Mouse (Mus musculus) myocyte (in vitro differentiated cells): ENCODE results near the gene Ube2g2.

ENCODE experiments used
- CEBPB ChIP-seq: IDR thresholded peaks from 2 replicates; pipeline ENCODE4 v1.6.1; 2011; ENCODE audit warnings: mild to moderate bottlenecking, moderate library complexity; ENCODE audit not compliant: poor library complexity, insufficient read depth, severe bottlenecking
- E2F4 ChIP-seq: IDR thresholded peaks from one replicate; pipeline ENCODE4 v1.6.1; 2011; ENCODE audit warnings: mild to moderate bottlenecking, control low read depth, moderate library complexity; ENCODE audit not compliant: insufficient read depth
- MAX ChIP-seq: IDR thresholded peaks from one replicate; pipeline ENCODE4 v1.6.1; 2011; ENCODE audit warnings: low read depth, mild to moderate bottlenecking, control low read depth
- MYOD1 ChIP-seq, 3 experiments: IDR thresholded peaks; one replicate each; pipeline ENCODE4 v1.6.1; 2011; ENCODE audit warnings: control low read depth in 2 of 3, low read depth in 2 of 3, mild to moderate bottlenecking in 2 of 3, moderate library complexity in 1 of 3; ENCODE audit not compliant: insufficient read length in 2 of 3, control insufficient read depth in 1 of 3
- MYOG ChIP-seq, 3 experiments: IDR thresholded peaks; one replicate each; pipeline ENCODE4 v1.6.1; 2011; ENCODE audit warnings: control low read depth in 2 of 3, low read depth in 2 of 3, mild to moderate bottlenecking in 2 of 3; ENCODE audit not compliant: insufficient read length in 2 of 3, control insufficient read depth in 1 of 3, insufficient read depth in 1 of 3
- POLR2A ChIP-seq: IDR thresholded peaks from one replicate; pipeline ENCODE4 v1.6.1; 2011; ENCODE audit warnings: low read depth, mild to moderate bottlenecking, control low read depth, moderate library complexity; ENCODE audit not compliant: insufficient read length
- POLR2AphosphoS2 ChIP-seq: IDR thresholded peaks from one replicate; pipeline ENCODE4 v1.6.1; 2011; ENCODE audit warnings: low read depth, control low read depth; ENCODE audit not compliant: insufficient read length
- SRF ChIP-seq: IDR thresholded peaks from one replicate; pipeline ENCODE4 v1.6.1; 2011; ENCODE audit warnings: low read depth; ENCODE audit not compliant: control insufficient read depth, insufficient read length
- TCF12 ChIP-seq: IDR thresholded peaks from one replicate; pipeline ENCODE4 v1.6.1; 2011; ENCODE audit warnings: mild to moderate bottlenecking, control low read depth; ENCODE audit not compliant: poor library complexity, insufficient read depth, severe bottlenecking
- TCF3 ChIP-seq: IDR thresholded peaks from one replicate; pipeline ENCODE4 v1.6.1; 2011; ENCODE audit warnings: low read depth, control low read depth; ENCODE audit not compliant: insufficient read length
- USF1 ChIP-seq: IDR thresholded peaks from one replicate; pipeline ENCODE4 v1.6.1; 2011; ENCODE audit warnings: low read depth, mild to moderate bottlenecking, control low read depth, moderate library complexity

GRCm38 (mm10) chr10:77658286-77658994, 36.4 kb downstream of the Ube2g2 start:
- TF ChIP-seq POLR2A (no peak), CEBPB (no peak), E2F4 (no peak), USF1 (no peak), TCF12 (no peak), SRF (no peak), POLR2AphosphoS2 (no peak), MYOD1 (IDR thresholded peaks at IDR 0.05; ENCODE audit: control insufficient read depth in 1 of 3, insufficient read length in 2 of 3, low read depth in 2 of 3) (peak in 1 of 3 experiments; percentile 19), MAX (no peak), MYOG (IDR thresholded peaks at IDR 0.05; ENCODE audit: control insufficient read depth in 1 of 3, insufficient read depth in 1 of 3, insufficient read length in 2 of 3, low read depth in 2 of 3) (no peak), TCF3 (no peak)
